Mouse (Mus musculus): ENCODE results near the gene Elmod3. TPM values are rescaled to one million over a fixed set of nuclear protein-coding genes. Genes with fewer than 3 reads are reported as not detected.

Gene Elmod3
- total and polyA plus RNA-seq, 3 experiments, result 4.2 to 9.0 (median 7.1) TPM

DNA sequence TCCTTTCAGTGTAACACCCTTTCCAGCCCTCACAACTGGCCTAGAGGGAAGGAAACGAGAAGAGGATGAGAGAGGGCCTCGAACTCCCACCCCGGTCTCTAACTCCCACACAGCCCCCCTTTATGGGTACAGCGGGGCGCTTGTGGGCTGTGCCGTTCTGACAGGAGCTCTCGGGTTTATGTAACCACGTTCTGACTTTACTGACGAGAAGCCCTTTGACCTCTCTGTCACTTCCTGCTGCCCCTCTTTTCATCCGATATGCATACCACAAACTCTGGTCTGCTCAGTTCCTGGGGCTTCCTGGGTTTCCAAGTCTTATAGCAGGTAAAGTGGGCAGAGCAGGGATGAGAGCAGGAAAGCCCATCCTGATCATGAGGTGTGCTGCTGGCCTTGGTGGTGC, 36.1 kb upstream of the Elmod3 start:
- no peaks in the 10 kb centered on the region for H3K27me3 ChIP-seq (replicated peaks)
- DNase-seq (ENCODE audit: extremely low read depth), result no peak
- TF ChIP-seq MAX (IDR thresholded peaks at IDR 0.05; ENCODE audit: low read length) (no peak), ZKSCAN1 (IDR thresholded peaks at IDR 0.05; ENCODE audit: borderline replicate concordance, low read depth, low read length) (no peak), MAZ (IDR thresholded peaks at IDR 0.05; ENCODE audit: low read depth, low read length) (no peak), CTCF (conservative IDR thresholded peaks at IDR 0.05 in 1 of 2, IDR thresholded peaks at IDR 0.05 in 1 of 2; ENCODE audit: low read depth in 2 of 2, low read length in 2 of 2) (no peak)
- no peak overlapping the region for H3K27ac ChIP-seq (ENCODE audit: insufficient read depth, low read depth)
- H3K9ac ChIP-seq (ENCODE audit: insufficient read depth, low read depth), result no peak overlapping the region
- in situ Hi-C loops (cut with MboI; ENCODE audit: low pct_ligation_motif_present, low pct_unique_long_range_greater_than_20kb, low sequenced_read_pairs), result no loop called here
- no peak overlapping the region for H3K4me3 ChIP-seq (replicated peaks in 1 of 3; ENCODE audit: low read depth in 2 of 3, low read length in 2 of 3, poor library complexity in 1 of 3)
- H3K36me3 ChIP-seq (replicated peaks in 1 of 2; ENCODE audit: control insufficient read depth in 1 of 2, insufficient read depth in 1 of 2, low read length in 1 of 2), result peaks cover 0 to 4% of the 10 kb centered on the region in 2 experiments
- peaks cover 9 to 45% of the 10 kb centered on the region in 2 experiments for H3K4me1 ChIP-seq (ENCODE audit: control insufficient read depth in 1 of 2, insufficient read depth in 2 of 2)
- no peaks in the 10 kb centered on the region for H3K79me2 ChIP-seq (replicated peaks; ENCODE audit: control insufficient read depth, extremely low read depth, insufficient read depth, poor library complexity, severe bottlenecking)
- dilution Hi-C loops (cut with MboI; ENCODE audit: extremely low pct_ligation_motif_present, extremely low pct_unique_long_range_greater_than_20kb, low sequenced_read_pairs), result no loop called here
- H3K9me3 ChIP-seq (replicated peaks; ENCODE audit: low read length), result no peaks in the 10 kb centered on the region
- H3K4me2 ChIP-seq (ENCODE audit: insufficient read depth, low read depth, poor library complexity, severe bottlenecking), result no peak overlapping the region

DNA sequence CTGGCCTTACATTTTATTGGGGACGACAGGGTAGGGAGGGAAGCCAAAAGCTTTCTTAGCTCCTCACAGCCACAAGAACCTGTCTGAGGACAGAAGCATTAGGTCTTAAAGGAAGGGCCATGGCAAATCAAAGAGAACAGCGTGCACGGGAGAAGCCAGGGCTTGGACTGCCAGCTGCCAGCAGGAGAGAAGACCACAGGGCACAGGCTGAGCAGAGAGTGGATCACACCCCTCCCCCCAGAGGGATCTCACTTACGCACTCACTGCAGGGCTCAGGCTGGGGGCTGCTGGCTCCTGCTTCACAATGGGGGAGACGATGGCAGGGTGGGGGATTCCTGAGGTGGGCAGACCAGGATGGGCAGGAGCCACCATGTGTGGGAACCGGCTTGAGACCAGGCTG, 33.5 kb upstream of the Elmod3 start:
- no peak overlapping the region for H3K27ac ChIP-seq (ENCODE audit: insufficient read depth, low read depth)
- no peak for DNase-seq (ENCODE audit: extremely low read depth)
- no peak overlapping the region for H3K4me2 ChIP-seq (ENCODE audit: insufficient read depth, low read depth, poor library complexity, severe bottlenecking)
- in situ Hi-C loops (cut with MboI; ENCODE audit: low pct_ligation_motif_present, low pct_unique_long_range_greater_than_20kb, low sequenced_read_pairs), result no loop called here
- peaks cover 0 to 19% of the 10 kb centered on the region in 2 experiments for H3K36me3 ChIP-seq (replicated peaks in 1 of 2; ENCODE audit: control insufficient read depth in 1 of 2, insufficient read depth in 1 of 2, low read length in 1 of 2)
- H3K9ac ChIP-seq (ENCODE audit: insufficient read depth, low read depth), result no peak overlapping the region
- no peaks in the 10 kb centered on the region for H3K9me3 ChIP-seq (replicated peaks; ENCODE audit: low read length)
- dilution Hi-C loops (cut with MboI; ENCODE audit: extremely low pct_ligation_motif_present, extremely low pct_unique_long_range_greater_than_20kb, low sequenced_read_pairs), result no loop called here
- peak overlapping the region in 1 of 3 experiments; percentile 12 for H3K4me3 ChIP-seq (replicated peaks in 1 of 3; ENCODE audit: low read depth in 2 of 3, low read length in 2 of 3, poor library complexity in 1 of 3)
- peaks cover 9 to 46% of the 10 kb centered on the region in 2 experiments for H3K4me1 ChIP-seq (ENCODE audit: control insufficient read depth in 1 of 2, insufficient read depth in 2 of 2)
- no peaks in the 10 kb centered on the region for H3K79me2 ChIP-seq (replicated peaks; ENCODE audit: control insufficient read depth, extremely low read depth, insufficient read depth, poor library complexity, severe bottlenecking)
- TF ChIP-seq TBP (conservative IDR thresholded peaks at IDR 0.05; ENCODE audit: low read depth, low read length) (no peak), ZNF384 (IDR thresholded peaks at IDR 0.05; ENCODE audit: low read depth, low read length) (no peak), JUN (IDR thresholded peaks at IDR 0.05; ENCODE audit: insufficient read depth, low read depth, low read length) (no peak), MAZ (IDR thresholded peaks at IDR 0.05; ENCODE audit: low read depth, low read length) (no peak), SMC3 (IDR thresholded peaks at IDR 0.05; ENCODE audit: low read depth, low read length) (no peak), BHLHE40 (IDR thresholded peaks at IDR 0.05; ENCODE audit: low read depth, low read length) (no peak), ZMIZ1 (IDR thresholded peaks at IDR 0.05; ENCODE audit: low read depth, low read length) (no peak), IRF4 (IDR thresholded peaks at IDR 0.05; ENCODE audit: low read depth, low read length) (no peak), EP300 (IDR thresholded peaks at IDR 0.05; ENCODE audit: low read length) (no peak), ETS1 (conservative IDR thresholded peaks at IDR 0.05; ENCODE audit: low read depth, low read length) (no peak), USF2 (conservative IDR thresholded peaks at IDR 0.05; ENCODE audit: low read depth, low read length) (no peak)
- no peaks in the 10 kb centered on the region for H3K27me3 ChIP-seq (replicated peaks)

DNA sequence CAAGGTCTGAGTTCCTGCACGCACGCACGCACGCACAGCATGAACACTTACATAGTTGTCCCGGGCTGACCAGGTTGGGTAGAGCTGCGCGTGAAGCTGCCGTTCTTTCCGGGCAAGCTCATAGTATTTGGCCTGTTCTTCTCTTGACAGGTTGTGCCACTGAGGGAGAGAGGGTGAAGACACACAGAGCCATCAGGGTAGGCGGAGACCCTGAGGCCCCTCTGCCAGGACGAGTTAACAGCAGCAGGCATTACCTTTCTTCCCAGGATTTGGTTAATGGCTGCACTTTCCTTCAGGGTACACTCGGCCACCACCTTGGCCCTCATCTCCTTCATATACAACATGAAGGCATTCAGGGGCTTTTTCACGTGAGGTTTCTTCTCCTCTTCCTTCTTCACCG, 32.7 kb upstream of the Elmod3 start:
- H3K27me3 ChIP-seq (replicated peaks), result no peaks in the 10 kb centered on the region
- in situ Hi-C loops (cut with MboI; ENCODE audit: low pct_ligation_motif_present, low pct_unique_long_range_greater_than_20kb, low sequenced_read_pairs), result no loop called here

More for the DNA sequence above, 32.7 kb upstream of the Elmod3 start:
- Histone ChIP-seq H3K9ac (ENCODE audit: insufficient read depth, low read depth) (no peak overlapping the region), H3K4me2 (ENCODE audit: insufficient read depth, low read depth, poor library complexity, severe bottlenecking) (no peak overlapping the region; the same call in 1 of the 2 replicates), H3K9me3 (replicated peaks; ENCODE audit: low read length) (no peaks in the 10 kb centered on the region), H3K36me3 (replicated peaks in 1 of 2; ENCODE audit: control insufficient read depth in 1 of 2, insufficient read depth in 1 of 2, low read length in 1 of 2) (peaks cover 0 to 23% of the 10 kb centered on the region in 2 experiments), H3K4me3 (replicated peaks in 1 of 3; ENCODE audit: low read depth in 2 of 3, low read length in 2 of 3, poor library complexity in 1 of 3) (peak overlapping the region in 1 of 3 experiments; percentile 54), H3K4me1 (ENCODE audit: control insufficient read depth in 1 of 2, insufficient read depth in 2 of 2) (peaks cover 9 to 39% of the 10 kb centered on the region in 2 experiments), H3K27ac (ENCODE audit: insufficient read depth, low read depth) (no peak overlapping the region), H3K79me2 (replicated peaks; ENCODE audit: control insufficient read depth, extremely low read depth, insufficient read depth, poor library complexity, severe bottlenecking) (no peaks in the 10 kb centered on the region)
- DNase-seq (ENCODE audit: extremely low read depth), result no peak
- dilution Hi-C loops (cut with MboI; ENCODE audit: extremely low pct_ligation_motif_present, extremely low pct_unique_long_range_greater_than_20kb, low sequenced_read_pairs), result no loop called here
- no peak for TF ChIP-seq POLR2AphosphoS2 (IDR thresholded peaks at IDR 0.05; ENCODE audit: low read depth, low read length)
- peak; percentile 62 for TF ChIP-seq BHLHE40 (IDR thresholded peaks at IDR 0.05; ENCODE audit: low read depth, low read length)
